Mouse (Mus musculus) megakaryocyte, embryonic 14.5 days (primary cell): Measurements from ENCODE around the gene Msx2.

Source experiments
- FLI1 ChIP-seq: IDR thresholded peaks from 2 replicates; pipeline ENCODE4 v1.6.1; 2012; ENCODE audit warnings: low read length, inconsistent platforms, mixed read lengths
- GATA1 ChIP-seq: IDR thresholded peaks from 3 replicates; pipeline ENCODE4 v1.6.1; 2012; ENCODE audit warnings: mixed read lengths, low read length, inconsistent platforms, borderline replicate concordance

- TF ChIP-seq GATA1, result no peak
- TF ChIP-seq FLI1, result no peak
Measured at GRCm38 (mm10) chr13:53421189-53421588, 51.7 kb downstream of the Msx2 start.
